Mouse (Mus musculus) lung, embryonic 16.5 days (tissue): ENCODE data around the gene Dscaml1. TPM values are rescaled to one million over a fixed set of nuclear protein-coding genes. Genes with fewer than 3 reads are reported as not detected.

ENCODE experiments used
- ATAC-seq: fragments of 200-750 bp; cut with Nextera tagmentation; 2 replicates; pipeline ENCODE4 v1.8.0; 2017; ENCODE audit warnings: low read depth, mild to moderate bottlenecking, moderate library complexity
- H3K27ac ChIP-seq: fragments of 300-500 bp; sonication (generic); 2 replicates; pipeline ENCODE4 v1.5.1; 2014; ENCODE audit warnings: mild to moderate bottlenecking, control low read depth, low read length
- H3K27me3 ChIP-seq: fragments of 300-500 bp; sonication (generic); 2 replicates; pipeline ENCODE4 v1.6.1; 2014; ENCODE audit warnings: low read depth, low read length, mixed read lengths; ENCODE audit not compliant: control insufficient read depth, insufficient read depth
- H3K36me3 ChIP-seq: fragments of 300-500 bp; sonication (generic); 2 replicates; pipeline ENCODE4 v1.6.1; 2014; ENCODE audit warnings: low read length; ENCODE audit not compliant: control insufficient read depth, insufficient read depth
- H3K4me1 ChIP-seq: fragments of 300-500 bp; sonication (generic); replicated peaks from 2 replicates; pipeline ENCODE4 v1.6.1; 2014; ENCODE audit warnings: low read length, mixed read lengths; ENCODE audit not compliant: control insufficient read depth, insufficient read depth
- H3K4me2 ChIP-seq: fragments of 300-500 bp; sonication (generic); 2 replicates; pipeline ENCODE4 v1.6.1; 2014; ENCODE audit warnings: low read depth, low read length, control low read depth
- H3K4me3 ChIP-seq: fragments of 300-500 bp; sonication (generic); 2 replicates; pipeline ENCODE4 v1.5.1; 2014; ENCODE audit warnings: mild to moderate bottlenecking, low read length, control low read depth
- H3K9ac ChIP-seq: fragments of 300-500 bp; sonication (generic); 2 replicates; pipeline ENCODE4 v1.6.1; 2014; ENCODE audit warnings: low read length, control low read depth
- H3K9me3 ChIP-seq: fragments of 300-500 bp; sonication (generic); 2 replicates; pipeline ENCODE4 v1.6.1; 2016; ENCODE audit warnings: low read length; ENCODE audit not compliant: control insufficient read depth
- WGBS: fragments of 180-500 bp; shearing (Covaris S2); extraction: QIAGEN DNeasy Blood & Tissue Kit; methylation state at CpG from one replicate; pipeline ENCODE4 v1.1.7; 2014; 5-methylcytosine and 5-hydroxymethylcytosine counted together
- polyA plus RNA-seq: library from polyadenylated mRNA; unstranded; fragments of >200 nt; fragmentation: Nextera tagmentation; extraction: Ambion mirVana; gene quantifications from 2 replicates; pipeline ENCODE4 v1.2.1, GENCODE M21; 2015

The Dscaml1 gene
- polyA plus RNA-seq, 1 experiment from 2014 or later, result 0.18 TPM

- Histone ChIP-seq H3K9me3 (no peaks in the 10 kb centered on the region), H3K9ac (no peak overlapping the region), H3K4me3 (no peak overlapping the region), H3K27ac (no peak overlapping the region), H3K27me3 (no peaks in the 10 kb centered on the region), H3K36me3 (no peaks in the 10 kb centered on the region), H3K4me1 (no peaks in the 10 kb centered on the region), H3K4me2 (no peak overlapping the region)
- ATAC-seq, result no peak
- 63% methylated on average over 7 of the region's 7 CpGs for WGBS
Measured at GRCm38 (mm10) chr9:45391299-45391698, 35.1 kb upstream of the Dscaml1 start.

- H3K4me2 ChIP-seq, result no peak overlapping the region
- no peaks in the 10 kb centered on the region for H3K36me3 ChIP-seq
- H3K9ac ChIP-seq, result no peak overlapping the region
- no peak overlapping the region for H3K27ac ChIP-seq
- ATAC-seq, result no peak
- no peaks in the 10 kb centered on the region for H3K9me3 ChIP-seq
- H3K4me3 ChIP-seq, result no peak overlapping the region
- no peaks in the 10 kb centered on the region for H3K27me3 ChIP-seq
- 82% methylated on average over 6 of the region's 6 CpGs for WGBS
- no peaks in the 10 kb centered on the region for H3K4me1 ChIP-seq
Measured at GRCm38 (mm10) chr9:45395218-45395617, 31.2 kb upstream of the Dscaml1 start.

GRCm38 (mm10) chr9:45395796-45396195, 30.6 kb upstream of the Dscaml1 start:
- 21% methylated on average over 3 of the region's 3 CpGs for WGBS
- Histone ChIP-seq H3K9me3 (no peaks in the 10 kb centered on the region), H3K27ac (no peak overlapping the region), H3K27me3 (no peaks in the 10 kb centered on the region), H3K36me3 (no peaks in the 10 kb centered on the region), H3K9ac (no peak overlapping the region), H3K4me3 (no peak overlapping the region), H3K4me2 (no peak overlapping the region), H3K4me1 (no peaks in the 10 kb centered on the region)
- no peak for ATAC-seq

GRCm38 (mm10) chr9:45398336-45398735, 28.1 kb upstream of the Dscaml1 start:
- Histone ChIP-seq H3K27me3 (no peaks in the 10 kb centered on the region), H3K9me3 (no peaks in the 10 kb centered on the region), H3K4me3 (no peak overlapping the region), H3K4me1 (no peaks in the 10 kb centered on the region), H3K9ac (no peak overlapping the region), H3K27ac (no peak overlapping the region), H3K4me2 (no peak overlapping the region), H3K36me3 (no peaks in the 10 kb centered on the region)
- 42% methylated on average over 1 of the region's 1 CpGs for WGBS
- ATAC-seq, result no peak

- WGBS, result 75% methylated on average over 4 of the region's 4 CpGs
- Histone ChIP-seq H3K27ac (no peak within 1 kb of the TSS), H3K9me3 (no peaks in the 10 kb centered on the region), H3K4me2 (no peak within 1 kb of the TSS), H3K4me3 (no peak within 1 kb of the TSS), H3K9ac (no peak within 1 kb of the TSS), H3K4me1 (no peaks in the 10 kb centered on the region), H3K27me3 (no peaks in the 10 kb centered on the region), H3K36me3 (no peaks in the 10 kb centered on the region)
- no peak for ATAC-seq
Measured at GRCm38 (mm10) chr9:45399434-45399833, 27.0 kb upstream of the Dscaml1 start, which contains the start of gene Fxyd2. Gene Fxyd2 (plus strand): TSS chr9:45399669.

- Histone ChIP-seq H3K27ac (no peak overlapping the region), H3K9ac (no peak overlapping the region), H3K36me3 (no peaks in the 10 kb centered on the region), H3K4me1 (no peaks in the 10 kb centered on the region), H3K9me3 (no peaks in the 10 kb centered on the region), H3K27me3 (no peaks in the 10 kb centered on the region), H3K4me2 (no peak overlapping the region), H3K4me3 (no peak overlapping the region)
- no peak for ATAC-seq
- 35% methylated on average over 4 of the region's 4 CpGs for WGBS
Measured at GRCm38 (mm10) chr9:45401851-45402250, 24.6 kb upstream of the Dscaml1 start.

GRCm38 (mm10) chr9:45402957-45403356, 23.5 kb upstream of the Dscaml1 start:
- 28% methylated on average over 2 of the region's 2 CpGs for WGBS
- Histone ChIP-seq H3K9ac (no peak overlapping the region), H3K9me3 (no peaks in the 10 kb centered on the region), H3K4me3 (no peak overlapping the region), H3K4me1 (0 out of 2 replicates have a peak, but pooled peaks cover under 1% of the 10 kb centered on the region), H3K27me3 (no peaks in the 10 kb centered on the region), H3K27ac (no peak overlapping the region), H3K36me3 (no peaks in the 10 kb centered on the region), H3K4me2 (no peak overlapping the region)
- ATAC-seq, result no peak

GRCm38 (mm10) chr9:45405694-45406093, 20.7 kb upstream of the Dscaml1 start:
- Histone ChIP-seq H3K9ac (no peak overlapping the region), H3K4me1 (0 out of 2 replicates have a peak, but pooled peaks cover 4% of the 10 kb centered on the region), H3K27ac (no peak overlapping the region), H3K4me3 (no peak overlapping the region), H3K9me3 (no peaks in the 10 kb centered on the region), H3K4me2 (no peak overlapping the region), H3K36me3 (no peaks in the 10 kb centered on the region), H3K27me3 (no peaks in the 10 kb centered on the region)
- WGBS, result 45% methylated on average over 5 of the region's 5 CpGs
- no peak for ATAC-seq

- Histone ChIP-seq H3K9ac (no peak overlapping the region), H3K4me3 (no peak overlapping the region), H3K27me3 (no peaks in the 10 kb centered on the region), H3K4me2 (no peak overlapping the region), H3K4me1 (0 out of 2 replicates have a peak, but pooled peaks cover 4% of the 10 kb centered on the region), H3K27ac (no peak overlapping the region), H3K9me3 (no peaks in the 10 kb centered on the region), H3K36me3 (no peaks in the 10 kb centered on the region)
- ATAC-seq, result no peak
- WGBS, result 64% methylated on average over 3 of the region's 3 CpGs
Measured at GRCm38 (mm10) chr9:45406808-45407207, 19.6 kb upstream of the Dscaml1 start.
